Mouse (Mus musculus) intestine, postnatal 0 days (tissue): ENCODE measurements at regions not wholly inside any gene's neighbourhood (a gene's known extent, or its start where the extent isn't known, plus 50 kb on each side); places are given as distances from the start of the nearest gene placed in this dataset.

Source experiments
- ATAC-seq: fragments of 200-750 bp; cut with Nextera tagmentation; 2 replicates; pipeline ENCODE4 v1.8.0; 2017; ENCODE audit warnings: mild to moderate bottlenecking, moderate TSS enrichment, moderate library complexity
- H3K27ac ChIP-seq: fragments of 300-500 bp; sonication (generic); 2 replicates; pipeline ENCODE4 v1.5.1; 2014; ENCODE audit warnings: mild to moderate bottlenecking, low read depth, low read length, moderate library complexity
- H3K27me3 ChIP-seq: fragments of 300-500 bp; sonication (generic); replicated peaks from 2 replicates; pipeline ENCODE4 v1.6.1; 2014; ENCODE audit warnings: low read length, mixed read lengths; ENCODE audit not compliant: control insufficient read depth, insufficient read depth
- H3K36me3 ChIP-seq: fragments of 300-500 bp; sonication (generic); 2 replicates; pipeline ENCODE4 v1.6.1; 2014; ENCODE audit warnings: mild to moderate bottlenecking, moderate library complexity; ENCODE audit not compliant: control insufficient read depth, insufficient read depth
- H3K4me1 ChIP-seq: fragments of 300-500 bp; sonication (generic); replicated peaks from 2 replicates; pipeline ENCODE4 v1.6.1; 2014; ENCODE audit warnings: antibody characterized with exemption, low read length, mixed read lengths; ENCODE audit not compliant: control insufficient read depth, insufficient read depth
- H3K4me2 ChIP-seq: fragments of 300-500 bp; sonication (generic); replicated peaks from 2 replicates; pipeline ENCODE4 v1.6.1; 2014; ENCODE audit warnings: low read depth, mild to moderate bottlenecking, moderate library complexity
- H3K4me3 ChIP-seq: fragments of 300-500 bp; sonication (generic); 2 replicates; pipeline ENCODE4 v1.5.1; 2014; ENCODE audit warnings: low read depth, low read length
- H3K9ac ChIP-seq: fragments of 300-500 bp; sonication (generic); 2 replicates; pipeline ENCODE4 v1.6.1; 2014; ENCODE audit warnings: mild to moderate bottlenecking, low read depth, low read length
- H3K9me3 ChIP-seq: fragments of 300-500 bp; sonication (generic); 2 replicates; pipeline ENCODE4 v1.6.1; 2016; ENCODE audit warnings: mixed run types; ENCODE audit not compliant: control insufficient read depth
- CTCF ChIP-seq: sonication (generic); IDR thresholded peaks from 2 replicates; pipeline ENCODE4 v1.5.1; 2016; ENCODE audit warnings: low read depth, mild to moderate bottlenecking, control low read depth, antibody characterized with exemption, moderate library complexity
- WGBS: fragments of 180-500 bp; shearing (Covaris S2); extraction: QIAGEN DNeasy Blood & Tissue Kit; methylation state at CpG from one replicate; pipeline ENCODE4 v1.1.7; 2014; 5-methylcytosine and 5-hydroxymethylcytosine counted together

DNA sequence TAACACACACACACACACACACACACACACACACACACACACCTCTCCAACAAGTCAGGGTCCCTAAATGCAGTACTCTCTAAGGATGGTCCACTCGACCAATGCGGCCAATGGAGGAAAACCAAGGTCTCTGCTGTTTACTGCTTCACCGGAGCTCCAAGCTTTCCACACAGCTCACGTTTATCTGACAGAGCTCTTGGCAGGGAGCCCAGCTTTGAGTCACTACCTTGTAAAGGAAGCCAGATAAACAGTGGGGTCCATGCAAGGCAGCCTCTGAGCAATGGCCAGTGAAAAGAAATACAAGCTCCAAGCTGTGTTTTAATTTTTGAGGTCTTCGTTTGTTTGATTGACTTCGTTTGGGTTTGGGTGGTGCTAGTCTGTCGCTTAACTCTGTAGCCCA, 264.9 kb upstream of the Prok2 start:
- Histone ChIP-seq H3K36me3 (no peaks in the 10 kb centered on the region), H3K9me3 (no peaks in the 10 kb centered on the region), H3K27ac (no peak overlapping the region), H3K27me3 (no peaks in the 10 kb centered on the region; the same call in 1 of the 2 replicates), H3K9ac (no peak overlapping the region), H3K4me3 (no peak overlapping the region), H3K4me2 (no peak overlapping the region), H3K4me1 (no peaks in the 10 kb centered on the region; the same call in 1 of the 2 replicates)
- peak; percentile 86 for ATAC-seq
- 14% methylated on average over 7 of the region's 7 CpGs for WGBS
- no peak for TF ChIP-seq CTCF

DNA sequence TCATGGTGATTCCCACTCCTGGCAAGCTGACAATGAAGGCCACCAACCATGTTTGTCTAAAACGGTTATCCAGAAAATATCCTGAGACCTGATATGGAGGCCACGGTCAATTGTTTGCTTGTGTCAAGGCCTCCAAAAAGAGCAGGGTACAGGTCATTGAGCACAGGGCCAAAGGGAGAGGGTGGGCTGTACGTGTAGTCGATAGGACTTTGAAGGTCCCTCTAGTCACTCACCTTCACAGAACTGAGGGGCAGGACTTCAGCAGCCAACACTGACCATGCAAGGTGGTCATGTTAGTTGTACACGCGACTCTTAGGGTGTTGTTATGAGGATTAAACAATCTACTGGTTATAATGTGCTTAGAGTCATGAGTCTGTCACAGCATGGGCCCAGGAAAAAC, 264.4 kb upstream of the Prok2 start:
- Histone ChIP-seq H3K9ac (no peak overlapping the region), H3K4me3 (no peak overlapping the region), H3K4me2 (no peak overlapping the region), H3K27ac (no peak overlapping the region), H3K4me1 (no peaks in the 10 kb centered on the region; the same call in 1 of the 2 replicates), H3K9me3 (no peaks in the 10 kb centered on the region), H3K27me3 (no peaks in the 10 kb centered on the region; the same call in 1 of the 2 replicates), H3K36me3 (no peaks in the 10 kb centered on the region)
- no peak for TF ChIP-seq CTCF
- WGBS: 76% methylated on average over 6 of the region's 6 CpGs
- ATAC-seq: no peak

DNA sequence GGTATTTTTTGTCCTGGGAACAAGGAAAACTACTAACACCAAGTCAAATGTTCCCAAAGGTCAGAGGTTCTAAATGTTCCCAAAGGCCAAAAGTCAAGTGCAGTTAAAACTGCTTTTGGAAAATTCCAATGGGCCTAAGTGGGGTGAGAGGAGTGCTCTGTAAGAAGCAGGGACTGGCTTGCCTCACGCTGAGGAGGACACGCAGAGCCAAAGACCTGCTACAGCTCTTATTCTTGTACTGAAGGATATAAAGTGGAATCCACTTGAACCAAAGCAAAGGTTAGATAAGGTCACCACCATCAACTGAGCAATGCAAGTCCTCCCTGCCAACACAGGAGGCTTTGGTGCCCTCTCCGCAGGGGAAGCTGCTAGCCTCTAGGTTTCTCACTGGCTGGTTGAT, 260.3 kb upstream of the Prok2 start:
- WGBS: 83% methylated on average over 3 of the region's 3 CpGs
- no peak overlapping the region for H3K9ac ChIP-seq
- no peak for TF ChIP-seq CTCF
- H3K27ac ChIP-seq: no peak overlapping the region
- ATAC-seq: no peak
- no peaks in the 10 kb centered on the region; the same call in 1 of the 2 replicates for H3K27me3 ChIP-seq
- H3K4me2 ChIP-seq: no peak overlapping the region
- no peaks in the 10 kb centered on the region for H3K9me3 ChIP-seq
- H3K36me3 ChIP-seq: no peaks in the 10 kb centered on the region
- H3K4me3 ChIP-seq: no peak overlapping the region
- H3K4me1 ChIP-seq: no peaks in the 10 kb centered on the region; the same call in 1 of the 2 replicates

DNA sequence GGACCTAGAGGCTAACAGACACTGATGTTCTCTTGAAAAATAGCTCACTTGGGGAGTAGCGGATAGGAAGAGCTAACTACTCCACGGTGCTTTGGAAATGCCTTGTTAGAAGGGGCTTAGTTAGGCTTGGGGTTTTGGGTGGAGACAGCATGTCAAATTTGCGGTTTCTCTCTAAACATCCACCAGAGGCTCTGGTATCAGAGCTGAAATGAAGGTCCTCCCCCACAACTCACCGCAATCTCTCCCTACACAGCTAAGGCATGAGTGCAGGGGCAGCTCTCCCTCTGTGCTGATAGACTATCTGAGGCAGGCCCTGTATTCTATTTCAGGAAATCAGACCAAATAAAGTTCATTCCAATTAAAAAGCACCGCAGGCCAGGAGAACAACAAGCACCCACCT, 259.1 kb upstream of the Prok2 start:
- 51% methylated on average over 5 of the region's 5 CpGs for WGBS
- Histone ChIP-seq H3K4me3 (no peak overlapping the region), H3K9me3 (no peaks in the 10 kb centered on the region), H3K27ac (no peak overlapping the region), H3K4me1 (no peaks in the 10 kb centered on the region), H3K36me3 (no peaks in the 10 kb centered on the region), H3K9ac (no peak overlapping the region), H3K27me3 (no peaks in the 10 kb centered on the region; the same call in 1 of the 2 replicates), H3K4me2 (no peak overlapping the region)
- TF ChIP-seq CTCF: no peak
- no peak for ATAC-seq

DNA sequence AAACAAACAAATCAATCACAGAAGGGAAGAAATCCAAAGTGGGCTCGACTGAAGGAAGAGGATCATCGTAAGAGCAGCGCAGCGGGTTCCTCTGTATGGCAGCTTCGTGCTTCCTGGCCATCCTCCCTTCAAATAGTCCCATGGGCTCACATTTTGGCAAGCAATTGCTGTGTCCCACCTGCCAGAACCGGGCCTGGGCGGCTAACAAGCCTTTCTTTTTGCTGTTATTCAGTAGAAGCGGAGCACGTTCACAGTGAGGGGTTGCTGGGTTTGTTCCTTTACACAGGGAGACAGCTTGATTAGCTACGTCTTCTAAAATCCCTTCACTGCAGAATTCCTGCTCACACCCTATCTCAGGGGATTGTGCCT, 258.6 kb upstream of the Prok2 start:
- Histone ChIP-seq H3K9ac (no peak overlapping the region), H3K4me2 (no peak overlapping the region), H3K36me3 (no peaks in the 10 kb centered on the region), H3K4me1 (no peaks in the 10 kb centered on the region), H3K4me3 (no peak overlapping the region), H3K27me3 (no peaks in the 10 kb centered on the region; the same call in 1 of the 2 replicates), H3K9me3 (no peaks in the 10 kb centered on the region), H3K27ac (no peak overlapping the region)
- WGBS: 42% methylated on average over 10 of the region's 10 CpGs
- ATAC-seq: no peak
- no peak for TF ChIP-seq CTCF

DNA sequence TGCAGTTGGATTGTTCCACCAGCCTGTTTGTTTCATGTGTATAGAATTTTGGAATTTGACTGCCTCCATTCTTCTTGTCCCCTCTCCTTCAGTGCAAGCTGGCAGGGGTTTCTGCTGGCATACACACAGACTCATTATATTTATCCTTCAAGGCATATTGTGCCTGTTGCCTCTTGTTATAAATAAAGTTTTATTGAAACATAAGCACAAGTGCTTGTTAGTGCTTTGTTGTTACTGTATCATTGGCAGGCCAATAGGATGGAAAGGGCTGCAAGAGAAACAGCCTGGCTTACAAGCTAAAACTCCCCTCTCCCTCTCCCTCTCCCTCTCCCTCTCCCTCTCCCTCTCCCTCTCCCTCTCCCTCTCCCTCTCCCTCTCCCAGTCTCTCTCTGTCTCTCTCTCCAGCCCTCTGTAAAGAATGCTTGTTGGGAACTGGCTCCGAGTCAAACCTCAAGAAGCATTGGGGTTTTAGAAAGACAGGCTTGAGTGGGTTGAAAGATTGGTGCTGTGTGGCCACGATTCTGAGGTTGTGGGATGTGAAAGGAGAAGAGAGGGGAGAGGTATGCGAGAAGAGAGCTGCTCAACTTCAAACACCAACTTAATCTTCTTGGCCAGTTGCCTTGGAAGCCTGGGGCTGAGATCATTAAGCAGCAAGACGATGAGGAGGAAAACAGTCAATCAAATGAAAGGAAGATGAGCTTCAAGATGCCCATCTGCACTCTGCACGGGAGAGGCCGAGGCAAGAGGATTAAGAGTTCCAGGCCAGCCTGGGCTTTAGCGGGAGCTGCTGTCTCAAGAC, 258.1 kb upstream of the Prok2 start:
- no peak overlapping the region for H3K4me3 ChIP-seq
- H3K27me3 ChIP-seq: no peaks in the 10 kb centered on the region; the same call in 1 of the 2 replicates
- no peak overlapping the region for H3K9ac ChIP-seq
- ATAC-seq: no peak
- H3K27ac ChIP-seq: no peak overlapping the region
- no peaks in the 10 kb centered on the region for H3K36me3 ChIP-seq
- H3K9me3 ChIP-seq: no peaks in the 10 kb centered on the region
- H3K4me2 ChIP-seq: no peak overlapping the region
- no peak for TF ChIP-seq CTCF
- H3K4me1 ChIP-seq: no peaks in the 10 kb centered on the region
- 25% methylated on average over 7 of the region's 7 CpGs for WGBS
